Mouse (Mus musculus): Measurements from ENCODE around the gene Map3k14. TPM values are rescaled to one million over a fixed set of nuclear protein-coding genes. Genes with fewer than 3 reads are reported as not detected.

Map3k14 gene
- polyA plus RNA-seq, 1 experiment from 2014 or later, result 3.6 TPM

- 79% methylated on average over 4 of the region's 4 CpGs for whole genome bisulfite sequencing
- Histone ChIP-seq H3K9ac (no peak overlapping the region), H3K9me3 (no peaks in the 10 kb centered on the region), H3K27ac (no peak overlapping the region), H3K4me2 (replicated peaks) (no peak overlapping the region), H3K36me3 (no peaks in the 10 kb centered on the region), H3K4me1 (replicated peaks) (peaks cover 18% of the 10 kb centered on the region), H3K27me3 (replicated peaks) (no peaks in the 10 kb centered on the region), H3K4me3 (replicated peaks) (no peak overlapping the region)
- ATAC-seq, result no peak
Observed at GRCm38 (mm10) chr11:103257938-103258481, 9.3 kb downstream of the Map3k14 start.

DNA sequence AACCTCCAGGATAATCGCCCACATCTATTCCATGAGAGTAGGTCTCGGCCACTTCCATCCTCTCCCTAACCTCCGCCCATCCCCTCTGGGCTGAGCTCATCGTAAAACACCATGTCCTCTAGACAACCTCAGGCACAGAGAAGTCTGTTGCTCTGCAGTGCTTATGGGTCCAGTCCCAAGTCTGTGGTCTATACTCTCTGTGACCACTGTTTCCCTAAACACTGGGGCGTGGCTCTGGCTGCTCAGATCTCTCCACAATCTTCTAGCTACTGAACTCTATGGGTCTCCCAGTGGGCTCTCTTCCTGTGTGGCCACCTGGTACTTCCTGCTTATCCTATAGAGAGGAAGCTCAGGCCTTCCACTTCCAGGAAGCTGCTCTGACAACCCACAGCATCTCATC lies 13.7 kb downstream of the Map3k14 start:
- ATAC-seq, result no peak; the same call in 1 of the 2 replicates
- no peaks in the 10 kb centered on the region for H3K36me3 ChIP-seq
- 83% methylated on average over 5 of the region's 5 CpGs for WGBS

GRCm38 (mm10) chr11:103252380-103252779 lies 14.9 kb downstream of the Map3k14 start:
- H3K36me3 ChIP-seq, result no peaks in the 10 kb centered on the region
- H3K9ac ChIP-seq, result no peak overlapping the region
- peaks cover 16% of the 10 kb centered on the region; the same call in 1 of the 2 replicates for H3K4me1 ChIP-seq (replicated peaks)
- H3K27ac ChIP-seq, result no peak overlapping the region
- no peak overlapping the region for H3K4me2 ChIP-seq (replicated peaks)
- H3K4me3 ChIP-seq (replicated peaks), result no peak overlapping the region
- 84% methylated on average over 5 of the region's 5 CpGs for WGBS
- no peaks in the 10 kb centered on the region for H3K9me3 ChIP-seq
- ATAC-seq, result no peak
- no peaks in the 10 kb centered on the region for H3K27me3 ChIP-seq (replicated peaks)

More for the DNA sequence above, 13.7 kb downstream of the Map3k14 start:
- H3K27ac ChIP-seq, result no peak overlapping the region
- H3K4me2 ChIP-seq (replicated peaks), result no peak overlapping the region
- H3K4me1 ChIP-seq (replicated peaks), result peaks cover 9% of the 10 kb centered on the region; the same call in 1 of the 2 replicates
- no peak overlapping the region for H3K4me3 ChIP-seq (replicated peaks)
- H3K27me3 ChIP-seq (replicated peaks), result no peaks in the 10 kb centered on the region
- H3K9me3 ChIP-seq, result no peaks in the 10 kb centered on the region
- no peak overlapping the region for H3K9ac ChIP-seq

- no peak overlapping the region for H3K27ac ChIP-seq
- no peak overlapping the region for H3K9ac ChIP-seq
- no peak overlapping the region for H3K4me3 ChIP-seq (replicated peaks)
- no peaks in the 10 kb centered on the region for H3K36me3 ChIP-seq
- H3K4me1 ChIP-seq (replicated peaks), result peaks cover 25% of the 10 kb centered on the region
- no peaks in the 10 kb centered on the region for H3K9me3 ChIP-seq
- ATAC-seq, result no peak
- H3K27me3 ChIP-seq (replicated peaks), result no peaks in the 10 kb centered on the region
- no peak overlapping the region for H3K4me2 ChIP-seq (replicated peaks)
- 85% methylated on average over 3 of the region's 3 CpGs for WGBS
Observed at GRCm38 (mm10) chr11:103250324-103250723, 16.9 kb downstream of the Map3k14 start.

DNA sequence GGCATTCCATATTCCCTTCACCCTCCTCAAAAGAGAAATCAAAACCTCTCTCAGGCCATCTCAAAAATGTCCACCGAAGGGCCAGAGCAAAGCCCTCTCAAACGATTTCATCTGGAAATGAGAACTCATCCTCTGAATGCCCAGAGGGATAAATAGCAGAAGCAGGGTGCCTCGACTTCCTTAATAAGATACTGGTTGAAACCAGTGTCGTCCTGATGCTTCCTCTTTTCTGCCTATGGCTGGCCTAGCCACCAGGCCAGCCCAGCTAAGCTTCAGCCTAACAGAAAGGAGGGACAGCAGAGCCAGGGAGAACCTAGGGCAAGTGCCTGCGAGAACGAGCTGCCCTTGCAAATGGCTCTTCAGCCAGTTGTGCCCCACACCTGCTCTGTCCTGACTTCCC lies 17.8 kb downstream of the Map3k14 start:
- no peak for ATAC-seq
- H3K9me3 ChIP-seq, result no peaks in the 10 kb centered on the region
- no peaks in the 10 kb centered on the region for H3K36me3 ChIP-seq
- no peak overlapping the region for H3K27ac ChIP-seq
- peaks cover 29% of the 10 kb centered on the region for H3K4me1 ChIP-seq (replicated peaks)
- H3K4me2 ChIP-seq (replicated peaks), result no peak overlapping the region
- H3K9ac ChIP-seq, result no peak overlapping the region
- no peak overlapping the region for H3K4me3 ChIP-seq (replicated peaks)
- no peaks in the 10 kb centered on the region for H3K27me3 ChIP-seq (replicated peaks)
- WGBS, result 70% methylated on average over 6 of the region's 6 CpGs

- Histone ChIP-seq H3K9me3 (no peaks in the 10 kb centered on the region), H3K4me2 (replicated peaks) (no peak overlapping the region), H3K4me3 (replicated peaks) (no peak overlapping the region), H3K9ac (no peak overlapping the region), H3K27ac (no peak overlapping the region), H3K27me3 (replicated peaks) (no peaks in the 10 kb centered on the region), H3K4me1 (replicated peaks) (peaks cover 29% of the 10 kb centered on the region), H3K36me3 (no peaks in the 10 kb centered on the region)
- 74% methylated on average over 5 of the region's 5 CpGs for WGBS
- no peak for ATAC-seq
Observed at GRCm38 (mm10) chr11:103248837-103249236, 18.4 kb downstream of the Map3k14 start.

GRCm38 (mm10) chr11:103247504-103248177 lies 19.6 kb downstream of the Map3k14 start:
- H3K36me3 ChIP-seq, result no peaks in the 10 kb centered on the region
- no peaks in the 10 kb centered on the region for H3K27me3 ChIP-seq (replicated peaks)
- peak overlapping the region; percentile 69 for H3K27ac ChIP-seq
- H3K4me1 ChIP-seq (replicated peaks), result peaks cover 26% of the 10 kb centered on the region
- WGBS, result 52% methylated on average over 11 of the region's 11 CpGs
- no peak overlapping the region for H3K4me2 ChIP-seq (replicated peaks)
- no peak overlapping the region for H3K4me3 ChIP-seq (replicated peaks)
- ATAC-seq, result peak; percentile 65
- H3K9ac ChIP-seq, result no peak overlapping the region
- no peaks in the 10 kb centered on the region for H3K9me3 ChIP-seq

DNA sequence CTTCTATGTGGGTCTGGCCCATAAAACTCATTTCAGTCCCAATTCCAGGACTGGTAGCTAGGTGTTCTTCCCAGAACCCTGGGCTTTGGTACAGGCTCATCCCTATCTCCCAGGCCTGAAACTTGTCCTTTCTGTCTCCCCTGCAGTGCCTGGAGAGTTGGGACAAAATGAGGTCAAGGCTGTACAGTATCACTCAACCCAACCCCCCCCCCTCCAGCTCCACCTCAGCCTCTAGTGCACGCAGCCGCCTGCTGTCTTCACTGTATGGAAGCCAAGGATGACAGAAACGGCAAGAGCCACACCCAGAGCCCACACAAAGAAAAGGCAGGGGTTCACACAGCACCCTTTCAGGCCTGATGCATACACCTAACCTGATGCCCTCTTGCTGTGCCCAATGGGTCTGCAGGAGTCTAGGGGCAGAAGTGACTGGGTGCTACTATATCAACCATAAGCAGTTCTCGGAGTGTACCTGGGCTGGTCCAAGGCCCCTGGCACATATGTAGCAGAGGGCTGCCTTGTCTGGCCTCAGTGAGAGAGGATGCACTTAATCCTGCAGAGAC lies 20.5 kb downstream of the Map3k14 start:
- no peaks in the 10 kb centered on the region for H3K9me3 ChIP-seq
- no peak overlapping the region for H3K9ac ChIP-seq
- H3K36me3 ChIP-seq, result no peaks in the 10 kb centered on the region
- no peaks in the 10 kb centered on the region for H3K27me3 ChIP-seq (replicated peaks)
- peaks cover 26% of the 10 kb centered on the region for H3K4me1 ChIP-seq (replicated peaks)
- ATAC-seq, result peak; percentile 16; the same call in 1 of the 2 replicates
- 38% methylated on average over 4 of the region's 4 CpGs for WGBS
- H3K4me3 ChIP-seq (replicated peaks), result no peak overlapping the region
- no peak overlapping the region for H3K4me2 ChIP-seq (replicated peaks)
- H3K27ac ChIP-seq, result peak overlapping the region; percentile 71

GRCm38 (mm10) chr11:103246081-103246730 lies 21.1 kb downstream of the Map3k14 start:
- H3K36me3 ChIP-seq, result no peaks in the 10 kb centered on the region
- peak overlapping the region; percentile 71 for H3K27ac ChIP-seq
- H3K4me1 ChIP-seq (replicated peaks), result peaks cover 26% of the 10 kb centered on the region
- no peak overlapping the region for H3K4me3 ChIP-seq (replicated peaks)
- 0 out of 2 replicates have a peak overlapping the region, but pooled peaks have one; percentile 8 for H3K9ac ChIP-seq
- H3K4me2 ChIP-seq (replicated peaks), result no peak overlapping the region
- WGBS, result 44% methylated on average over 10 of the region's 10 CpGs
- peak; percentile 57 for ATAC-seq
- no peaks in the 10 kb centered on the region for H3K9me3 ChIP-seq
- H3K27me3 ChIP-seq (replicated peaks), result no peaks in the 10 kb centered on the region

GRCm38 (mm10) chr11:103244856-103245255 lies 22.4 kb downstream of the Map3k14 start:
- peaks cover 31% of the 10 kb centered on the region for H3K4me1 ChIP-seq (replicated peaks)
- WGBS, result 81% methylated on average over 4 of the region's 4 CpGs
- no peaks in the 10 kb centered on the region for H3K36me3 ChIP-seq
- H3K9me3 ChIP-seq, result no peaks in the 10 kb centered on the region
- H3K27me3 ChIP-seq (replicated peaks), result no peaks in the 10 kb centered on the region
- no peak overlapping the region for H3K4me2 ChIP-seq (replicated peaks)
- no peak overlapping the region for H3K27ac ChIP-seq
- no peak overlapping the region for H3K9ac ChIP-seq
- H3K4me3 ChIP-seq (replicated peaks), result no peak overlapping the region
- ATAC-seq, result no peak

DNA sequence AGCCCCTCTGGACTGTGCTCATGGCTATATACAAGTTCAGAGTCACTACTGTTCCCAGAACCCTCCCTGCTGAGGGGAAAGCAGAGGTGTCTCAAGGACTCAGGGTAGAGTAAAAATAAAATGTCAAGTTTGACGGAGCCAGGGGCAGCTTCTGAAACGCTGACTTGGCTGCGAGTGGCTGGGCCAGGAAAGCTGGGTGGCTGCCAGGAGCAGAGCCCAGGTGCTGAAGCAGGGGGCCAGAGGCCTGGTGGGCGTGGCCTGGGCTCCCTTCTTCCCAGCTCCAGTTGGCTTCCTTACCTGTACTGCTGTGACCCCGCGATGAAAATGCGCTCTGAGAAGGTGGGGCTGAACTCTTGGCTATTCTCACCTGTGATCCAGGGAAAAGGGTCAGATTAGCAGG lies 26.5 kb downstream of the Map3k14 start:
- peaks cover 14% of the 10 kb centered on the region for H3K4me1 ChIP-seq (replicated peaks)
- H3K36me3 ChIP-seq, result peaks cover 12% of the 10 kb centered on the region
- H3K27ac ChIP-seq, result no peak overlapping the region
- H3K9ac ChIP-seq, result no peak overlapping the region
- WGBS, result 34% methylated on average over 7 of the region's 7 CpGs
- H3K4me2 ChIP-seq (replicated peaks), result no peak overlapping the region
- no peaks in the 10 kb centered on the region for H3K9me3 ChIP-seq
- H3K4me3 ChIP-seq (replicated peaks), result no peak overlapping the region
- peak; percentile 66 for ATAC-seq
- H3K27me3 ChIP-seq (replicated peaks), result no peaks in the 10 kb centered on the region

DNA sequence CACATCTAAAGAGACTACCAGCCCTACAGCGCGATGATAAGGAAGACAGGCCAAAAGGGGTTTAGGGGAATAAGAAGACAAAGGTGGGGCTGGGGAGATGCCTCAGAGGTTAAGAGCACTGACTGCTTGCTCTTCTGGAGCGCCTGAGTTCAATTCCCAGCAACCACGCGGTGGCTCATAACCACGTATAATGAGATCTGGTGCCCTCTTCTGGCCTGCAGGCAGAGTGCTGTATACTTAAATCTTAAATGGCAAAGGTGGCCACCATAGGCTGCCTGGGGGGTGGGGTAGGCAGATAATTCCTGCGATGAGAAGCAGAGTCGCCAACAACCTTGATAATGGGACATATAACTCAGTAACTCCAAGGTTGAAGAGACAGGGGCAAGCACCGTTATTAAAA lies 29.5 kb downstream of the Map3k14 start:
- Histone ChIP-seq H3K27me3 (replicated peaks) (no peaks in the 10 kb centered on the region), H3K9ac (no peak overlapping the region), H3K4me2 (replicated peaks) (no peak overlapping the region), H3K9me3 (no peaks in the 10 kb centered on the region), H3K27ac (no peak overlapping the region), H3K36me3 (peaks cover 12% of the 10 kb centered on the region), H3K4me3 (replicated peaks) (no peak overlapping the region), H3K4me1 (replicated peaks) (peaks cover 11% of the 10 kb centered on the region; the same call in 1 of the 2 replicates)
- ATAC-seq, result no peak
- WGBS, result 74% methylated on average over 9 of the region's 9 CpGs
